Comparison of ENCODE assay signal across 11 mouse cellular contexts in genomic region chr15:27647686-27648085, GRCm38 (mm10). TPM values are rescaled to one million over a fixed set of nuclear protein-coding genes. Genes with fewer than 3 reads are reported as not detected.
DNase-seq lines count a peak whose midpoint lies in the region; ATAC-seq and TF ChIP-seq lines count a peak whose summit lies in the region.
"Had no signal": no experiment of that assay in that cellular context is flagged by ENCODE, and none has a peak within 500 bp of the region (broad histone marks: within the 10 kb centered on the region; RNA-seq: fewer than 3 reads in every experiment).

No protein-coding gene starts in this region.

- no peak overlapping the region for H3K9ac ChIP-seq in kidney, postnatal 0 days (ENCODE audit: low read depth, low read length)
- H3K9ac ChIP-seq: hindbrain, embryonic 15.5 days had no signal

- H3K9me3 ChIP-seq in kidney, postnatal 0 days (replicated peaks; ENCODE audit: low read length), result no peaks in the 10 kb centered on the region
- H3K9me3 ChIP-seq: hindbrain, embryonic 15.5 days had no signal

- H3K27ac ChIP-seq in kidney, postnatal 0 days, result no peak overlapping the region
- H3K27ac ChIP-seq: hindbrain, embryonic 15.5 days had no signal

- 32% methylated on average over 3 of the region's 3 CpGs for WGBS in kidney, postnatal 0 days

- TF ChIP-seq CTCF in kidney, postnatal 0 days (IDR thresholded peaks at IDR 0.05; ENCODE audit: low read depth), result peak; percentile 71

- no peaks in the 10 kb centered on the region for H3K4me1 ChIP-seq in kidney, postnatal 0 days (replicated peaks; ENCODE audit: insufficient read depth, low read length)
- H3K4me1 ChIP-seq: hindbrain, embryonic 15.5 days; megakaryocyte, embryonic 14.5 days had no signal

- H3K27me3 ChIP-seq in kidney, postnatal 0 days (ENCODE audit: insufficient read depth, low read length), result no peaks in the 10 kb centered on the region
- H3K27me3 ChIP-seq: hindbrain, embryonic 15.5 days had no signal

- H3K4me2 ChIP-seq in kidney, postnatal 0 days (ENCODE audit: low read length), result no peak overlapping the region
- H3K4me2 ChIP-seq: hindbrain, embryonic 15.5 days had no signal

- no peak overlapping the region for H3K4me3 ChIP-seq in kidney, postnatal 0 days (replicated peaks; ENCODE audit: low read depth, low read length)
- H3K4me3 ChIP-seq: hindbrain, embryonic 15.5 days; megakaryocyte, embryonic 14.5 days had no signal

- no peak for ATAC-seq in kidney, postnatal 0 days (replicated peaks; ENCODE audit: low FRiP score, low read depth)
- peak; percentile 53 for ATAC-seq in inflammation-experienced regulatory T-cells, adult 6 months

- H3K36me3 ChIP-seq in kidney, postnatal 0 days (ENCODE audit: insufficient read depth, low read length), result no peaks in the 10 kb centered on the region
- H3K36me3 ChIP-seq: hindbrain, embryonic 15.5 days had no signal

- DNase-seq in kidney, postnatal 0 days (ENCODE audit: low spot score), result peak; percentile 58
- no peak for DNase-seq in kidney, postnatal 14 days
- peak; percentile 52 for DNase-seq in CD4-positive helper T cell, adult 2 months (ENCODE audit: low read depth, low spot score)
- peak; percentile 57 for DNase-seq in MN1 (ENCODE audit: low spot score)
- no peak for DNase-seq in adrenal gland, postnatal 10 days
- no peak for DNase-seq in urinary bladder, postnatal 4 days (ENCODE audit: low spot score in 2 of 2)
- DNase-seq: cerebellum, adult 9-11 months; thymus, postnatal 25 days had no signal

RNA-seq across cellular contexts. Expression of gene Otulin, which starts 17.2 kb away (rescaled TPM):
- 37.6 and 41.1 TPM in 2 replicates for polyA plus RNA-seq in kidney, postnatal 0 days (2015; fragmentation: Nextera tagmentation; extraction: Ambion mirVana)
- polyA plus RNA-seq in inflammation-experienced regulatory T-cells, adult 6 months (2017; shearing (Covaris generic)), result 10 to 100 TPM; 10.4 to 14.3 (median 12.3) TPM
- total RNA-seq in adrenal gland, postnatal 10 days (2021), result 10 to 100 TPM; 32.8 to 35.7 TPM

RNA-seq across cellular contexts. Expression of gene Otulinl, which starts 33.7 kb away (rescaled TPM):
- 27.2 and 28.4 TPM in 2 replicates for polyA plus RNA-seq in kidney, postnatal 0 days (2015; fragmentation: Nextera tagmentation; extraction: Ambion mirVana)
- 100 to 1,000 TPM; 136 to 203 (median 170) TPM for polyA plus RNA-seq in inflammation-experienced regulatory T-cells, adult 6 months (2017; shearing (Covaris generic))
- total RNA-seq in adrenal gland, postnatal 10 days (2021), result 1 to 10 TPM; 7.6 to 8.4 TPM

Comparison
In these comparisons a context has a peak if more than half of its experiments do, and no peak if none do; other contexts are left out.
1. DNase-seq: peak in kidney, postnatal 0 days (single experiment), CD4-positive helper T cell, adult 2 months (single experiment) and MN1 (single experiment); none in kidney, postnatal 14 days (single experiment), adrenal gland, postnatal 10 days (single experiment) and urinary bladder, postnatal 4 days (0 of 2).